Mouse (Mus musculus) activated CD4-positive, CD25-positive, alpha-beta regulatory T cell (primary cell): Measurements from ENCODE around the gene Gm5114. TPM values are rescaled to one million over a fixed set of nuclear protein-coding genes. Genes with fewer than 3 reads are reported as not detected.

Experiments
- polyA plus RNA-seq, 2 experiments: library from polyadenylated mRNA; unstranded; fragments of 100-300 nt; shearing (Covaris generic); gene quantifications; one replicate each; pipeline ENCODE4 v1.2.1; 2017

Gene Gm5114
- polyA plus RNA-seq, result not detected

GRCm38 (mm10) chr7:39413060-39413459 lies at the start of gene Gm5114:
Gene Gm5114 (minus strand): TSS chr7:39413160.

Other genes with a start within 250 kb of the Gm5114 start
- gene Zfp619, start 104.6 kb upstream of the Gm5114 start, polyA plus RNA-seq, result under 1 TPM; 0.89 to 0.90 TPM